Mouse (Mus musculus): ENCODE measurements around the gene Hist1h2bq. TPM values are rescaled to one million over a fixed set of nuclear protein-coding genes. Genes with fewer than 3 reads are reported as not detected.
A peak's percentile ranks its signal among the peaks of the same experiment; 100 is the strongest.

Hist1h2bq gene
- total RNA-seq, 2 experiments from 2014 or later, result 42.6 to 56.9 TPM

- no peak for DNase-seq (ENCODE audit: extremely low spot score in 1 of 2, low spot score in 1 of 2)
Measured at GRCm38 (mm10) chr13:21790601-21791283, 19.3 kb downstream of the Hist1h2bq start.

DNA sequence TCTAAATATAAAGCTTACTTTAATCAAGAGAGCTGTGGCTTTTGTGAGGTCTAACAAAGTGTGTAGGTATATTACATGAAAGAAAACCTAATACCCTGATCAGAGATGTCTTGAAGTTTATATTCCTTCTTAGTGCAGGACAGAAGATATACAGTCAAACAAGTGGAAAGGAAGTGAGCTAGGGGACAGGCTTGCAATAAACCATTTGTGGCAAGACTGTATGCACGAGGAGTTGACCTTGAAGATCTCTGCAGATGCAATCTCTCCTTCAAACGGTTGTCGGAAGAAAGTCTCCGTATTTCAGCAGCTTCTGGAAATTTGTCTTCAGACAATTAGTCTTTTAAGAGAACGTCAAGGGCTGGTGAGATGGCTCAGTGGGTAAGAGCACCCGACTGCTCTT, 20.1 kb downstream of the Hist1h2bq start:
- DNase-seq (ENCODE audit: extremely low spot score in 1 of 2, low spot score in 1 of 2), result no peak

GRCm38 (mm10) chr13:21787760-21788593, 22.0 kb downstream of the Hist1h2bq start:
- no peak for DNase-seq (ENCODE audit: extremely low spot score in 1 of 2, low spot score in 1 of 2)

DNA sequence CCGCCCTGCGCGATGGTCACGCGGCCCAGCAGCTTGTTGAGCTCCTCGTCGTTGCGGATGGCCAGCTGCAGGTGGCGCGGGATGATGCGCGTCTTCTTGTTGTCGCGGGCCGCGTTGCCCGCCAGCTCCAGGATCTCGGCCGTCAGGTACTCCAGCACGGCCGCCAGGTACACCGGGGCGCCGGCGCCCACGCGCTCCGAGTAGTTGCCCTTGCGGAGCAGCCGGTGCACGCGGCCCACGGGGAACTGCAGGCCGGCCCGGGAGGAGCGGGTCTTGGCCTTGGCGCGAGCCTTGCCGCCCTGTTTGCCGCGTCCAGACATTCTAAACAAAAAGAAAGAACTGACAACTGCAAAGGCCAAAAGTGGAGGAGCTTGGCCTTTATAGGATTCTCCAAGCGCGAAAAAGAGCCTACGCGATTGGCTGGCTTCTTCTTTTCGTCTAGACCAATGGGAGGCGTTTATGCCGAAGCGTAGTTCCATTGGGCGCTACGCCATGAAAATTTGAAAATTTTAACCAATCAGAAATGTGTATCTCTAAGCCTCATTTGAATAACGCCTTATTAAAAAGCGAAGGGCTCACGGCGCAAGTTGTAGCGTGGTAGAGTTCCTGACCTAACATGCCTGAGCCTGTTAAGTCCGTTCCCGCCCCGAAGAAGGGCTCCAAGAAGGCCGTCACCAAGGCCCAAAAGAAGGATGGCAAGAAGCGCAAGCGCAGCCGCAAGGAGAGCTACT, 22.9 kb downstream of the Hist1h2bq start, which contains the start of the genes Hist1h2an and Hist1h2bp:
Hist1h2an (minus strand) TSS at position 320 of the 731 bp plus-strand sequence.
Hist1h2bp (plus strand) TSS at position 563 of the 731 bp plus-strand sequence.
- DNase-seq (ENCODE audit: extremely low spot score in 1 of 2, low spot score in 1 of 2), result peak; percentile 61 to 62

DNA sequence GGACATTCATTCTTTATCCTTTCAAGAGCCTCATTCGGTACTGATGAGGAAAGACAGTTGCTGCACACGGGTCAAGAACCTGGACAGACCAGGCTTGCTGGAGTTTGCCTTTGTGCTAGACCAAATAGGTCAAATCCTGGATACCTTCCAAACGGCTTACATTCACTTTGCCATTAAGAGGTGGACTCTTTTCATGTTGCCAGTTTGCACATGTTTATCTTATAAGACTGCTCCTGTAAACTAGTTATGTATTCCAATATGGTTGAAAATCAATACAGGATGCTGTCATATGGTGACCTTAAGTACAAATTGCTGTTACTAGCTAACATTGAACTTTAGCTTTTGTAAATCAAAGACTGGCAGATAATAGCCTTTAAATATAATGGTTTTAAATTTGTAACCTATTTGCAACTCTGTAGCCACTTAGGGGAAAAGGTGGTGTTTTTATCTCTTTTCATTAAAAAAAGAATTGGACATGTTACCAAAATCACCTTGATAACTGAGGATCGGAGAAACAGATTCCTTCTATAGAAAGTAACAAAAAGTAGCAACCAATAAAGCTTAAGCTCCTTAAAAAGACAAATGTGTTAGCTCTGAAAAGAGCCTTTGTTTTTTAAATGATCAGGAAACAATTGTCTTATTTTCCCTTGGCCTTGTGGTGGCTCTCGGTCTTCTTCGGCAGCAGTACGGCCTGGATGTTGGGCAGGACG, 23.7 kb downstream of the Hist1h2bq start:
- DNase-seq (ENCODE audit: extremely low spot score in 1 of 2, low spot score in 1 of 2), result no peak

GRCm38 (mm10) chr13:21784311-21784710, 25.7 kb downstream of the Hist1h2bq start:
- DNase-seq (ENCODE audit: extremely low spot score in 1 of 2, low spot score in 1 of 2), result no peak

- peak in 1 of 2 experiments; percentile 21 for DNase-seq (ENCODE audit: extremely low spot score in 1 of 2, low spot score in 1 of 2)
Measured at GRCm38 (mm10) chr13:21783734-21784161, 26.2 kb downstream of the Hist1h2bq start.

DNA sequence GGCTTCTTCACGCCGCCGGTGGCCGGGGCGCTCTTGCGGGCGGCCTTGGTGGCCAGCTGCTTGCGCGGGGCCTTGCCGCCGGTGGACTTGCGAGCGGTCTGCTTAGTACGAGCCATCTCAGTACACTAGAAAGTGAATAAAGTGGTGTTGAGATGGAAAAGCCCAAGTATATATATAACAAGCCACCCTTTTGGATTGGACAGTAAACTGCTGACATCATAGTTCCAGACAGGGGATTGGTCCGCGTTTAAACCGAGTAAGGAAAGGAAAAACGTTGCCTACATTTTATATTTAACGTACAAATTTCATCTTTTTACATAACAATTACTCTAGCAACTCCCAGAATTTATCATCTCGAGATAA, 26.8 kb downstream of the Hist1h2bq start, which contains the start of gene Hist1h3i:
Hist1h3i (minus strand) TSS at position 116 of the 363 bp plus-strand sequence.
- DNase-seq (ENCODE audit: extremely low spot score in 1 of 2, low spot score in 1 of 2), result peak; percentile 24 to 36

GRCm38 (mm10) chr13:21782361-21783254, 27.4 kb downstream of the Hist1h2bq start:
- DNase-seq (ENCODE audit: extremely low spot score in 1 of 2, low spot score in 1 of 2), result peak in 1 of 2 experiments; percentile 30

DNA sequence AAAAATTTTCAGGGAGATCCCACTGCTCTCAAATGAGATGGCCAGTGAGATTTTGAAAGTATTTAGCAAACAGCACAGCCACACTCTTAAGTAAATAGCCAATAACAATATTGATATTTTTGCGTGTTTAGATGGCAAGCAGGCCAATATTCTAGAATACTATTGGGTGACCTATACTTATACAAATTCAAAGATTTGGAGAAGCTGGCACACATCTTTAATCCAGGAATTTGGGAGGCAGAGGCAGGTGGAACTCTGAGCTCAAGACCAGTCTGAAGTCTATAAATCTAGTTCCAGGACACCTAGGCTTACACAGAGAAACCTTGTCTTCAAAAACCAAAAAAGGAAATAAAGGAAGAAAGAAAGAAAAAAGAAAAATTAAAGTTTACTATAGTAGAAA, 28.4 kb downstream of the Hist1h2bq start:
- DNase-seq (ENCODE audit: extremely low spot score in 1 of 2, low spot score in 1 of 2), result no peak

GRCm38 (mm10) chr13:21781021-21781555, 28.9 kb downstream of the Hist1h2bq start:
- DNase-seq (ENCODE audit: extremely low spot score in 1 of 2, low spot score in 1 of 2), result no peak

GRCm38 (mm10) chr13:21779767-21780731, 29.9 kb downstream of the Hist1h2bq start, which contains the start of gene Hist1h1b:
Gene Hist1h1b (minus strand): TSS chr13:21780625.
- DNase-seq (ENCODE audit: extremely low spot score in 1 of 2, low spot score in 1 of 2), result peak in 1 of 2 experiments; percentile 44

DNA sequence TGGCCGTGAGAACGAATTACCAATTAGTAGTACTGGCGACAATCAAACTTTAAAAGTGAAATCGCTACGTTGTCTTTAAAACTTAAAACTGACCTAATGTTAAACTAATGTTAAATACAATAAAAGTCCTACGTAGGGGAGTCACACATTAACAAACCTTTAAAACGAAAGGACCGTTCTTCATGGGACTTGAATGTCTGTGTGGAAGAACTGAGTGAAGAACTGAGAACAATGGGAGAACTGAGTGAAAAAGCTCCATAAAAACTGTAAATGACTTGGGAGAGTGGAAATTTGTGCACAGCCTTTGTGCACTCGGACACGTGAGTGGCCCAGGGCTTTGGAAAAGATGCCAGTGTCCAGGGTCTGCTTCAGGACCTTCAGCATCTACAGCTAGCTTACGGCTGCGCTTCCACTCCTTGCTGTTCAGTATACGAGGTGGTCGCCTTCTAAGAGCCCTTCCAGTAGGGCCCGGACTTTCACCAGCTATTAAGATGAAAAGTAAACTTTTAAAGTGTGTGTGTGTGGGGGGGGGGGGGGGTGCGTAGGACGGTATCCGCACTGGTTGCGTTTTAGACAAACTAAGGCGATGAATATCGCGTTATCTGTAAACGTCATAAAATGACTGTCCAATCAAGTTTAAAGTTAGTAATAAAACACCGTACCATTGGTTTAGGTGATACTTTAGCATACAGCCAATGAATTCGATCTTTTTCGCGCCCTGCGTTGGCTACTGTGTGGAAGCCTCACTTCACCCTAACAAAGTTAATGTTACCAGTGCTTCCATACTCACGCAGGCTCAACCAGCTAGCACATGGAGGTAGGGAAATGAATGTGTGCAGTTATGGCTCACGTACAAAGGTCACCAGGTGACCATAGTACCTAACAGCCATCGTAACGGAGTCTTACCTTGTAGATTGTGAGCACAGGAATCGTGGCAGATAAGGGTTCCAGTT, 30.9 kb downstream of the Hist1h2bq start:
- DNase-seq (ENCODE audit: extremely low spot score in 1 of 2, low spot score in 1 of 2), result peak; percentile 30 to 32
